Mouse (Mus musculus): Measurements from ENCODE around the gene Cks2. TPM values are rescaled to one million over a fixed set of nuclear protein-coding genes. Genes with fewer than 3 reads are reported as not detected.
A peak's percentile ranks its signal among the peaks of the same experiment; 100 is the strongest.

Gene Cks2
- total and polyA plus RNA-seq, 3 experiments, result 243 to 846 (median 297) TPM

- H3K9ac ChIP-seq (ENCODE audit: control insufficient read depth, low read depth, low read length, poor library complexity, severe bottlenecking), result no peak overlapping the region
- no peak overlapping the region for H3K4me3 ChIP-seq (ENCODE audit: control insufficient read depth in 1 of 2, insufficient read depth in 1 of 2, low read depth in 2 of 2, low read length in 2 of 2)
- no peaks in the 10 kb centered on the region for H3K9me3 ChIP-seq (replicated peaks; ENCODE audit: insufficient read depth, low read length)
- H3K36me3 ChIP-seq (ENCODE audit: control insufficient read depth in 1 of 2, insufficient read depth in 2 of 2, low read length in 2 of 2), result peaks cover 26 to 27% of the 10 kb centered on the region in 2 experiments
- H3K27me3 ChIP-seq (ENCODE audit: control insufficient read depth in 1 of 2, insufficient read depth in 2 of 2, low read length in 2 of 2), result no peaks in the 10 kb centered on the region
- H3K79me2 ChIP-seq (ENCODE audit: control insufficient read depth, insufficient read depth, low read length, poor library complexity), result no peaks in the 10 kb centered on the region
- H3K4me1 ChIP-seq (ENCODE audit: control insufficient read depth in 1 of 2, insufficient read depth in 2 of 2, low read length in 2 of 2), result peaks cover 11 to 25% of the 10 kb centered on the region in 2 experiments
- peak overlapping the region; percentile 44 for H3K27ac ChIP-seq (ENCODE audit: control insufficient read depth, low read depth, low read length)
- TF ChIP-seq USF1 (IDR thresholded peaks at IDR 0.05; ENCODE audit: low read depth, low read length), result no peak
- TF ChIP-seq GATA1 (IDR thresholded peaks at IDR 0.05; ENCODE audit: low read depth, low read length), result peak; percentile 24; the same call in 1 of the 2 replicates
- no peak for TF ChIP-seq POLR2AphosphoS2 (IDR thresholded peaks at IDR 0.05; ENCODE audit: low read length)
- TF ChIP-seq MYC (IDR thresholded peaks at IDR 0.05; ENCODE audit: low read depth, low read length), result 0 out of 2 replicates have a peak, but pooled peaks have one; percentile 7
- no peak for TF ChIP-seq CHD2 (IDR thresholded peaks at IDR 0.05; ENCODE audit: low read length)
- peak in 1 of 2 experiments; percentile 28; a peak in 2 of 4 replicates for TF ChIP-seq EP300 (IDR thresholded peaks at IDR 0.05; ENCODE audit: low read depth in 1 of 2, low read length in 2 of 2)
- peak; percentile 34 for TF ChIP-seq TAL1 (IDR thresholded peaks at IDR 0.05; ENCODE audit: low read length)
- peak; percentile 65 for DNase-seq (ENCODE audit: low read depth, low spot score)
These were observed 32.0 kb downstream of the Cks2 start for GRCm38 (mm10) chr13:51677041-51677440.

DNA sequence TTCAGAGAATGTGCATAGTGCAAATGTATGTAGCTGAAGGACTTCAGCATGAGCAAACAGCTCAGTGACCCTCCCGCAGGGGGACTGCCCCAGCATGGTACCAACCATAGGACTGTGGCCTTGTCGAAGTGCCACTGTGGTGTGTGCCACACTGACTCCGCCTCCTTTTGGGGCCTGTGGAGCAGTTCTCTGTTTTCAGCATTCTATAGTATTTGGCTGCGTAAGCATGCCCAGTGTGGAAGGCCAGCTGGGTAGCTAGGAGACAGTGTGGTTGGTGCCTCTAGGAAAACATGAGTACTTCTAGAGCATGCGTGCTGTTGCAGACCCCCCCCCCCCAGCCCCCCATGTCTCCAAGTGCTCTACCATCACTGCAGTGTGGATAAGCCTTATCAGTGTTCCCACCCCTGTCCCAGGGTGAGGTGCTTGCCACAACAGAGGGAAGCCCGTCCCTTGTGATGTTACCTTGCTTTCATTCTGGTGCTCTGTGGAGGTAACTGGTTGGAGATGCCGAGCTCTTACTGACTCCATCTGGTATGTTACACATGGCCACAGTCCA, 32.7 kb downstream of the Cks2 start:
- Histone ChIP-seq H3K4me3 (ENCODE audit: control insufficient read depth in 1 of 2, insufficient read depth in 1 of 2, low read depth in 2 of 2, low read length in 2 of 2) (no peak overlapping the region), H3K36me3 (ENCODE audit: control insufficient read depth in 1 of 2, insufficient read depth in 2 of 2, low read length in 2 of 2) (peaks cover 27% of the 10 kb centered on the region in 2 experiments), H3K9me3 (replicated peaks; ENCODE audit: insufficient read depth, low read length) (no peaks in the 10 kb centered on the region), H3K27ac (ENCODE audit: control insufficient read depth, low read depth, low read length) (peak overlapping the region; percentile 44), H3K27me3 (ENCODE audit: control insufficient read depth in 1 of 2, insufficient read depth in 2 of 2, low read length in 2 of 2) (no peaks in the 10 kb centered on the region), H3K79me2 (ENCODE audit: control insufficient read depth, insufficient read depth, low read length, poor library complexity) (no peaks in the 10 kb centered on the region), H3K9ac (ENCODE audit: control insufficient read depth, low read depth, low read length, poor library complexity, severe bottlenecking) (no peak overlapping the region), H3K4me1 (ENCODE audit: control insufficient read depth in 1 of 2, insufficient read depth in 2 of 2, low read length in 2 of 2) (peaks cover 11 to 25% of the 10 kb centered on the region in 2 experiments)
- DNase-seq (ENCODE audit: low read depth, low spot score), result peak; percentile 71
- TF ChIP-seq MAFK (IDR thresholded peaks at IDR 0.05; ENCODE audit: borderline replicate concordance, low read depth, low read length), result peak; percentile 59; the same call in 1 of the 2 replicates
- no peak for TF ChIP-seq TBP (IDR thresholded peaks at IDR 0.05; ENCODE audit: low read depth, low read length)
- TF ChIP-seq TAL1 (IDR thresholded peaks at IDR 0.05; ENCODE audit: low read length), result peak; percentile 70
- peak; percentile 49 for TF ChIP-seq MXI1 (IDR thresholded peaks at IDR 0.05; ENCODE audit: low read depth, low read length)
- no peak for TF ChIP-seq POLR2A (IDR thresholded peaks at IDR 0.05; ENCODE audit: control insufficient read depth in 1 of 2, insufficient read depth in 1 of 2, low read depth in 1 of 2, low read length in 2 of 2, poor library complexity in 1 of 2)
- TF ChIP-seq POLR2AphosphoS5 (IDR thresholded peaks at IDR 0.05; ENCODE audit: borderline replicate concordance, low read depth, low read length), result no peak
- TF ChIP-seq SMC3 (IDR thresholded peaks at IDR 0.05; ENCODE audit: low read depth, low read length), result 0 out of 2 replicates have a peak, but pooled peaks have one; percentile 12
- TF ChIP-seq RAD21 (IDR thresholded peaks at IDR 0.05; ENCODE audit: low read depth, low read length), result no peak
- TF ChIP-seq ZKSCAN1 (IDR thresholded peaks at IDR 0.05; ENCODE audit: low read depth, low read length), result no peak
- TF ChIP-seq JUND (IDR thresholded peaks at IDR 0.05; ENCODE audit: low read depth, low read length), result no peak
- TF ChIP-seq MAZ (IDR thresholded peaks at IDR 0.05; ENCODE audit: low read depth, low read length), result peak; percentile 89
- TF ChIP-seq SIN3A (IDR thresholded peaks at IDR 0.05; ENCODE audit: low read length), result no peak; the same call in none of the 2 replicates
- no peak; the same call in 1 of the 2 replicates for TF ChIP-seq MAX (IDR thresholded peaks at IDR 0.05; ENCODE audit: low read length)
- peak; percentile 88 for TF ChIP-seq TCF12 (IDR thresholded peaks at IDR 0.05; ENCODE audit: low read depth, low read length)
- no peak for TF ChIP-seq BHLHE40 (IDR thresholded peaks at IDR 0.05; ENCODE audit: borderline replicate concordance, low read depth, low read length)
- TF ChIP-seq MYC (IDR thresholded peaks at IDR 0.05; ENCODE audit: low read depth, low read length), result no peak
- TF ChIP-seq UBTF (IDR thresholded peaks at IDR 0.05; ENCODE audit: borderline replicate concordance, insufficient read depth, low read depth, low read length), result no peak
- no peak for TF ChIP-seq NELFE (IDR thresholded peaks at IDR 0.05; ENCODE audit: low read depth, low read length)
- TF ChIP-seq NRF1 (IDR thresholded peaks at IDR 0.05; ENCODE audit: insufficient read depth, low read depth, low read length, poor library complexity, severe bottlenecking), result peak; percentile 76
- no peak for TF ChIP-seq ZNF384 (IDR thresholded peaks at IDR 0.05; ENCODE audit: low read depth, low read length)
- no peak for TF ChIP-seq MEF2A (IDR thresholded peaks at IDR 0.05; ENCODE audit: extremely low read depth, insufficient replicate concordance, low read depth, low read length, poor library complexity, severe bottlenecking)
- no peak for TF ChIP-seq KAT2A (conservative IDR thresholded peaks at IDR 0.05; ENCODE audit: low read depth, low read length)
- TF ChIP-seq POLR2AphosphoS2 (IDR thresholded peaks at IDR 0.05; ENCODE audit: low read length), result no peak
- peak; percentile 25; the same call in 1 of the 2 replicates for TF ChIP-seq RCOR1 (IDR thresholded peaks at IDR 0.05; ENCODE audit: low read depth, low read length)
- no peak for TF ChIP-seq CHD1 (IDR thresholded peaks at IDR 0.05; ENCODE audit: low read depth, low read length)
- no peak for TF ChIP-seq MYB (IDR thresholded peaks at IDR 0.05; ENCODE audit: low read depth, low read length)
- no peak for TF ChIP-seq HCFC1 (IDR thresholded peaks at IDR 0.05; ENCODE audit: low read depth, low read length)
